Mouse (Mus musculus) gastrocnemius, postnatal 14 days (tissue): ENCODE measurements around the gene Cox14. TPM values are rescaled to one million over a fixed set of nuclear protein-coding genes. Genes with fewer than 3 reads are reported as not detected.
"Not testable (repeated sequence)": the region's sequence is repeated elsewhere in the genome, so short reads cannot be mapped to it uniquely, and the experiment has no call there.

Source experiments
- DNase-seq: peaks from one replicate; pipeline ENCODE4 v3.0.0; 2021; ENCODE audit warnings: mixed read lengths
- intact Hi-C: fragments of 180-260 bp; cut with DNase I; formaldehyde crosslinking; loops from one replicate; pipeline ENCODE4 v1.15.1; 2025; ENCODE audit warnings: low total_unique reads
- long read RNA-seq, 2 experiments: library from polyadenylated mRNA; stranded (forward); transcript quantifications; one replicate each; pipeline ENCODE4 v2.0.0; 2021
- total RNA-seq, 2 experiments: library from RNA; stranded (reverse); gene quantifications; 2 replicates each; pipeline ENCODE4 v1.2.3; 2021

Cox14 gene
- total RNA-seq: 100 to 1,000 TPM; 182 TPM
- long read RNA-seq, experiment 1, transcript Cox14-201 (2 exons, 723 nt): major isoform, 313 of 328 reads
- long read RNA-seq, experiment 1, partial matches to known transcripts: 15 of 328 reads
- long read RNA-seq, experiment 1, other reads (novel, unspliced or antisense): 0 of 328 reads
- long read RNA-seq, experiment 2, transcript Cox14-201 (2 exons, 723 nt): major isoform, 334 of 356 reads
- long read RNA-seq, experiment 2, partial matches to known transcripts: 18 of 356 reads
- long read RNA-seq, experiment 2, other reads (novel, unspliced or antisense): 4 of 356 reads

DNA sequence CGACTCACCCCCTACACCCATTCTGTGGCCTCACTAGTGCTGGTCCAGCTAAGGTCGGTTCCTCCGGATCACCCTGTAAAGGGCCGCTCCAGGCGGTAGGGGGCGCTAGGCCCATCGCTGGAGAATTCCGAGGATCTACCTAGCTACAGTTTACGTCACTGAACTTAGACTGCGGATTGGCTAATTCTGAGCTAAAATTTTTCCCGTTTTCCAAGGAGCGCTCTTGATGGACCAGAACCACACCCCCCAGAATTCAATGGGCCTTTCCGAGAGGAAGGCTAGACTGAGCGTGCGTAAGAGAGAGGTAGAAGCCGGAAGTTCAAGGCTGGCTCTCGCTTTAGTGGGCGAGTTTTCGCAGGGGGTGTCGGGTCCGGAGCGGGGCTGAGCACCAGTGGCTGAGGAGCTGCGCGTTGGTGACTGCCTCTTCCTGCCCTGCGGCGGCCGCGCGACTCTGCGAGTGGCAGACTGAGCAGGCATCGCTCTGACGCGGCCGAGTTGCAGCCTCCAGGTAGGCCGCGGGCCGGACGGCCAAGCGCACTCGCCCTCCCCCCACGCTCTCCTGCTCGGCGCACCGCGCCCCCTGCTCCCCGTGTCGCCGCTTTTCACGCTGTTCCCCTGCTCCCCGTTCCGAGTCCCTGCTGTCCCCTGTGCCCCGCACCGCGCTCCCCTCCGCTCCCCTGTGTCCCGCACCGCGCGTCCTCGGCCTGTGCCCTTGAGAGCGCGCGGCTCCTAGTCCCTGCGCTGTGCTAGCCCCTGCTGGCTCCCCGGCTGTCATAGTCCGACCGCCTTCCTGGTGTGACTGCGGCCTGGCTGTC lies at the start of gene Cox14:
Gene Cox14, plus strand, starts transcription at position 278 of the 815 bp plus-strand sequence.
- DNase-seq: peak; percentile 93
- intact Hi-C loops: loop anchor here (5.0 to 10.0 kb wide), 2 partner anchors 52 to 179 kb away; no protein-coding TSS in a partner anchor

GRCm38 (mm10) chr15:99677089-99677488 lies 48.3 kb upstream of the Cox14 start:
- no peak for DNase-seq
- intact Hi-C loops: loop anchor here (5.0 kb wide), 1 partner anchor 175 kb away; no protein-coding TSS in a partner anchor

GRCm38 (mm10) chr15:99678063-99678800 lies 47.2 kb upstream of the Cox14 start:
- intact Hi-C loops: loop anchor here (5.0 kb wide), 1 partner anchor 176 kb away; no protein-coding TSS in a partner anchor
- no peak for DNase-seq

- intact Hi-C loops: loop anchor here (5.0 kb wide), 1 partner anchor 177 kb away; no protein-coding TSS in a partner anchor
- DNase-seq: no peak
Measured at GRCm38 (mm10) chr15:99679008-99679407, 46.4 kb upstream of the Cox14 start.

DNA sequence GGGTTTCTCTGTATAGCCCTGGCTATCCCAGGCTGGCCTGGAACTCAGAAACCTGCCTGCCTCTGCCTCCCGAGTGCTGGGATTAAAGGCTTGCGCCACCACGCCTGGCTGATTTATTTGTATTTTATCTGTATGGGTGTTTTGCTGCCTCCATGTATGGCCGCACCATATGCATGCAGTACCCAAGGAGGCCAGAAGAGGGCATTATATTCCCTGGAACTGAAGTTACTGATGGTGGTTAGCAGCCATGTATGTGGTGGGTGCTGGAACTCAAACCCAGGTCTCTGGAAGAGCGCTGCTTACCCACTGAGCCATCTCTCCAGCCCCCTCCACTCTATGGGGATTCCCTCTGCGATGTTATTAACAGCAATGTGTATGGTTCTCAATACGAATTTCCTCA lies 42.5 kb upstream of the Cox14 start:
- DNase-seq: no peak
- intact Hi-C loops: no loop called here

GRCm38 (mm10) chr15:99684156-99684555 lies 41.3 kb upstream of the Cox14 start:
- intact Hi-C loops: no loop called here

GRCm38 (mm10) chr15:99688712-99689111 lies 36.7 kb upstream of the Cox14 start:
- peak; percentile 47 for DNase-seq

More at GRCm38 (mm10) chr15:99684156-99684555, 41.3 kb upstream of the Cox14 start:
- no peak for DNase-seq

GRCm38 (mm10) chr15:99690924-99691323 lies 34.5 kb upstream of the Cox14 start:
- DNase-seq: no peak
- intact Hi-C loops: no loop called here

More at GRCm38 (mm10) chr15:99688712-99689111, 36.7 kb upstream of the Cox14 start:
- intact Hi-C loops: loop anchor here (5.0 kb wide), 1 partner anchor 91 kb away; no protein-coding TSS in a partner anchor

- intact Hi-C loops: no loop called here
- no peak for DNase-seq
Measured at GRCm38 (mm10) chr15:99691976-99692375, 33.4 kb upstream of the Cox14 start.

- no peak for DNase-seq
- intact Hi-C loops: no loop called here
Measured at GRCm38 (mm10) chr15:99697309-99697708, 28.1 kb upstream of the Cox14 start.

DNA sequence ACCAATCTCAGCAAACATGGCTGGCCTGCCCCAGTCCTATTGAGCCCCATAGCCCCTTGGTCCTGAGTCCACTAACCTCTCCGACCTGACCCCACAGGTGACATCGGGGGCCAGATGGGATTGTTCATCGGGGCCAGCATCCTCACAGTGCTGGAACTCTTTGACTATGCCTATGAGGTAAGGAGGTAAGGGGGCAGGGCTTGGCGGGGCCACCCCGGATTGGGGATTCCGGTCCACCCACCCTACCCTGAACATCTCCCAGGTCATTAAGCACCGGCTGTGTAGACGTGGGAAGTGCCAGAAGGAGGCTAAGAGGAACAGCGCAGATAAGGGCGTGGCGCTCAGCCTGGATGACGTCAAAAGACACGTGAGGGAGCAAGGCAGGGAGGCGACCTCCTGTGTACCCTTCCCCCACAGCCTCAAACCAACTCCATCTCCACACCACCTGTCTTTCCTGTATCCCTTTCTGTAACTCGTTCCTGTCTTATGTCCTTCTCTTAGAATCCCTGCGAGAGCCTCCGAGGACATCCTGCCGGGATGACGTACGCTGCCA lies 26.8 kb upstream of the Cox14 start:
- intact Hi-C loops: no loop called here
- DNase-seq: no peak

DNA sequence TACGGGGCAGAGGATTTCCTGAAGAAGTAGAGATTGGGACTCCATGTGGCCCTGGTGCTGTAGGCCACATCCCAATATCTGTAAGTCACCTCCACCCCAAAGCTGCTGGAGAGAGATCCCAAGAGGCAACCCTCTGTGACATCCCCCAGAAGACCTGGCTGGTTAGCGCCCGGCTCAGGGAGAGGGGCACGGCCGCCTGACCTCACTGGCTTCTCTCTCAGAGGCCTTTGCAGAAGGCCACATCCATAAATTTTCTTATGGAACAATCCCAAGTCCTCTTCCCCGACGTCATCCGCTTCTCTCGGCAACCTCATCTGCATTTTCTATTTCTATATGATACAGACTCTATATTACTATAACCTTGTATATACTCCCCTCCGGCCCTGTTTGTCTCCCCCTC lies 25.7 kb upstream of the Cox14 start:
- intact Hi-C loops: no loop called here
- no peak for DNase-seq

- DNase-seq: no peak
- intact Hi-C loops: no loop called here
Measured at GRCm38 (mm10) chr15:99700219-99701106, 25.0 kb upstream of the Cox14 start.

DNA sequence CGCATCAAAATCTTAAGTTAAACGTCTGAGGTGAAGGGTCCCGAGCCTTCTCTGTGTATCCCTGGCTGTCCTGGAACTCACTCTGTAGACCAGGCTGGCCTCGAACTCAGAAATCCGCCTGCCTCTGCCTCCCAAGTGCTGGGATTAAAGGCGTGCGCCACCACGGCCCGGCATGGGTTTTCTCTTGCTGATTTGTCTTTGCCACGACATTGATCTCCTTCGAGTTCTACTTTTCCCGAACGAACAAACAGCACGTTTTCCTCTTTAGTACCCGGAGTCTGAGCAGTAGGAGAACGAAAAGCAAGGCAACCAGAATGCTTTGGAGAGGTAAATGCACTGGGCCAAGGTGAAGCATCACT lies 23.8 kb upstream of the Cox14 start:
- intact Hi-C loops, DNase-seq: not testable (repeated sequence)

DNA sequence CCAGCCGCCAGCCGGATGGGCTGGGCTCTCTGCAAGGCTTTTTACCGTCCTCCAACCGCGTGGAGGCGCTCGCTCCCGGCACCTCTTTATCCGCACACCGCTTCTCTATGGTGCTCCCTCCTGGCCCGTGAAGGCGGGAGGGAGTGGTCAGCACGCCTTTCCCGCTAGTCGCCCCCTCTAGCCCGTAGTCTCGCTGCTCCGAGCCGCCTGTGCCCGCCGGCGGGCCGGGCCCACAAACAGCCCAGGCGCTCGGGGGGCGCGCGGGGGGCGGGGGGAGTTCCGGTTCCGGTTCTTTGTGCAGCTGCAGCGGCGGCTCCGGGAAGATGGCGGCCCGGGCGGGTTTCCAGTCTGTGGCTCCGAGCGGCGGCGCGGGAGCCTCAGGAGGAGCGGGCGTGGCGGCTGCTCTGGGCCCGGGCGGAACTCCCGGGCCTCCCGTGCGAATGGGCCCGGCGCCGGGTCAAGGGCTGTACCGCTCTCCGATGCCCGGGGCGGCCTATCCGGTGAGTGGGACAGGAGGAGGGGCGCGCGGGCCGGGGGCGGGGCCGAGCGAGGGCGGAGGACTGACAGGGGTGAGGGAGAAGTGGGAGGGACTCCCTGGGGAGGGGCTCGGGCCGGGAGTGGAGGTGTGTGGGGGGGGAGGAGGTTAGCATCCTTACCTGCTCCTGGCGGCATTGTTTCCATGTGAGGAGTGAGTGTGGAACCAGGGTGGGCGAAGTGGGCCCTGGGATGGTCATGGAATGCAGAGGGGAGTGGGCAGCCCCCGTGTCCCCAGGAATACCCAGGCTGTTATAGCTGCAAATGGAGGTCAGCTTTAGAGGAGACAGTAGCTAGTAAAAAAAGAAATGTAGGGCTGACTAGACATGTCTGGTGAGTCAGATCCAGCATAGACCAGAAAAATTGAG lies 23.2 kb upstream of the Cox14 start, which contains the start of gene Smarcd1:
Gene Smarcd1, plus strand, starts transcription at position 131 of the 902 bp plus-strand sequence.
- peak; percentile 94 for DNase-seq
- intact Hi-C loops: no loop called here

- no peak for DNase-seq
- intact Hi-C loops: no loop called here
Measured at GRCm38 (mm10) chr15:99703104-99703503, 22.3 kb upstream of the Cox14 start.

DNA sequence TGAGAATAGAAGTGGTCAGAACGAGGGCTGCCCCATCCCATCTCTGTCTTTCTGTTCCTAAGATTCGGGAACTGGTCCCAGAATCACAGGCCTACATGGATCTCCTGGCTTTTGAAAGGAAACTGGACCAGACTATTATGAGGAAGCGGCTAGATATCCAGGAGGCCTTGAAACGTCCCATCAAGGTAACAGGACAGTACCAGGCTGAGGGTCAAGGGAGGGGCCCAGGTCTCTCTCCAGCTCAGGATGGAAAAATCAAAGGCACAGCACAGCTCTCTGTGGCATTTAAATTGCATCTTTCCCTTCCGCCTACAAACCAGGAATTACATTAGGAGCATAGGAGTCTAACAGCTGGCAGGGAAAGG lies 21.8 kb upstream of the Cox14 start:
- no peak for DNase-seq
- intact Hi-C loops: no loop called here
